Mouse (Mus musculus): ENCODE data around the gene Zfp638. TPM values are rescaled to one million over a fixed set of nuclear protein-coding genes. Genes with fewer than 3 reads are reported as not detected.
A peak's percentile ranks its signal among the peaks of the same experiment; 100 is the strongest.

Zfp638 gene
- polyA plus RNA-seq, 1 experiment from 2014 or later = 49.0 TPM

DNA sequence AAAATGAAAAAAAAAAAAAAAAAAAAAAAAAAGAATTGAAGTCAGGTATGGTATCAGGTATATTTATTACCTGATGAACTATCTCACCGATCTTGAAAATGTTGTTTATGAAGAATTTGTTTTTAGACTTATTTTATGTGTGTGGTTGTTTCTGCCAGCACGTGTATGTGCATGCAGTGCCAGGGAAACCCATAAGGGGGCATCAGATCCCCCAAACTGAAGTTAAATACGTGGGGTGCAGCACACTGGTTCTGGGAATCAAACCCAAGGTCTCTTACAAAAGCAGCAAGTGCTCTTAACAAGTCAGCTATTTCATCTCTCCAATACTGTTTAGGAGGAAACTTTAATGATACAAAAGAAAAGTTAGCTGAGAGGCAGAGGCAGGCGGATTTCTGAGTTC, 137.4 kb downstream of the Zfp638 start:
- Histone ChIP-seq H3K27me3 (ENCODE audit: insufficient read depth, low read length) (no peaks in the 10 kb centered on the region), H3K9ac (ENCODE audit: low read depth, low read length) (no peak overlapping the region), H3K9me3 (replicated peaks; ENCODE audit: low read length) (no peaks in the 10 kb centered on the region), H3K36me3 (ENCODE audit: insufficient read depth, low read length) (no peaks in the 10 kb centered on the region), H3K4me3 (replicated peaks; ENCODE audit: low read depth, low read length) (no peak overlapping the region), H3K4me2 (ENCODE audit: low read length) (no peak overlapping the region), H3K27ac (no peak overlapping the region), H3K4me1 (replicated peaks; ENCODE audit: insufficient read depth, low read length) (0 out of 2 replicates have a peak, but pooled peaks cover 8% of the 10 kb centered on the region)
- DNase-seq (ENCODE audit: low spot score) = no peak
- no peak for TF ChIP-seq CTCF (IDR thresholded peaks at IDR 0.05; ENCODE audit: low read depth)
- 89% methylated on average over 4 of the region's 4 CpGs for WGBS
- no peak for ATAC-seq (replicated peaks; ENCODE audit: low FRiP score, low read depth)

DNA sequence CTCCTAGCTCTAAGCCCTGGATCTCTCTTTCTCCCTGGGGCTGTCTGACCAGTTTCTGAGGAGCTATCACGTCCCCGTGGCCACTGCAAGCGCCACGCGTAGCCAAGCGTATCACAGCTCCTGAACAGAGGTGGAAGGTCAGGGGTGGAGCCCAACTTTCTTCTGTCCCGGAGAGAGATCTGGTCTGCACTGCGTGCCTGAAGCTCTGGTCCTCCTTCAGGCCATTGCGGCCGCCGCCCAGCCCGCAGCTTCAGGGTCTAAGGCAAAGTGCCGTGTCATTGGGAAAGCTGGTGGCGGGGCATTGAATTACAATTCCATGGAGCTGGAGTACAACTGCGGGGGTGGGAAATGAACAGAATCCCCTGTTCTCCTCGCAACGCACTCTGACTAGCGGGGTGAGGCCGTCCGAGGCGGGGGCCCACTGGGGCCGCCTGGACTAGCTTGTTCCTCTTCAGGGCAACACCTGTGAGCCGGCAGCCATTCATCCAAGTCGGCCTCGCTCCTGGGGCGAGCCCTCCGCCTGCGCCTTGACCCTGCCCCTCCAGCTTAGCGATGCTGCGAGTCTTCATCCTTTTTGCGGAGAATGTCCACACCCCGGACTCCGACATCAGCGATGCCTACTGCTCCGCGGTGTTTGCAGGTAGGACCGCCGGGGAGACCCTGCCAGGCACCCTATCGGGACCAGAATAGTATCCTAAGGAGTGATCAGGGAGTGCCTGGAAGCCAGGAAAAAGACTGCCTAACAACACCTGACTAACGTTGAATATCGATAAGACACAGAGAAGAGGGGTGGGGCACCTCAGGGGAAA, 141.7 kb downstream of the Zfp638 start, which contains the start of gene Dysf:
TSS of gene Dysf (plus strand) at position 228 of the 809 bp plus-strand sequence.
- H3K9me3 ChIP-seq (replicated peaks; ENCODE audit: low read length) = no peaks in the 10 kb centered on the region
- TF ChIP-seq CTCF (IDR thresholded peaks at IDR 0.05; ENCODE audit: low read depth) = 0 out of 2 replicates have a peak, but pooled peaks have one; percentile 9
- H3K4me2 ChIP-seq (ENCODE audit: low read length) = peak within 1 kb of the TSS; percentile 84
- H3K4me1 ChIP-seq (replicated peaks; ENCODE audit: insufficient read depth, low read length) = peaks cover 27% of the 10 kb centered on the region
- H3K27me3 ChIP-seq (ENCODE audit: insufficient read depth, low read length) = no peaks in the 10 kb centered on the region
- ATAC-seq (replicated peaks; ENCODE audit: low FRiP score, low read depth) (peak; percentile 66), DNase-seq (ENCODE audit: low spot score) (peak; percentile 73)
- H3K9ac ChIP-seq (ENCODE audit: low read depth, low read length) = peak within 1 kb of the TSS; percentile 45; the same call in 1 of the 2 replicates
- peak within 1 kb of the TSS; percentile 32 for H3K4me3 ChIP-seq (replicated peaks; ENCODE audit: low read depth, low read length)
- 1% methylated on average over 41 of the region's 41 CpGs for WGBS
- no peak within 1 kb of the TSS for H3K27ac ChIP-seq
- H3K36me3 ChIP-seq (ENCODE audit: insufficient read depth, low read length) = no peaks in the 10 kb centered on the region

DNA sequence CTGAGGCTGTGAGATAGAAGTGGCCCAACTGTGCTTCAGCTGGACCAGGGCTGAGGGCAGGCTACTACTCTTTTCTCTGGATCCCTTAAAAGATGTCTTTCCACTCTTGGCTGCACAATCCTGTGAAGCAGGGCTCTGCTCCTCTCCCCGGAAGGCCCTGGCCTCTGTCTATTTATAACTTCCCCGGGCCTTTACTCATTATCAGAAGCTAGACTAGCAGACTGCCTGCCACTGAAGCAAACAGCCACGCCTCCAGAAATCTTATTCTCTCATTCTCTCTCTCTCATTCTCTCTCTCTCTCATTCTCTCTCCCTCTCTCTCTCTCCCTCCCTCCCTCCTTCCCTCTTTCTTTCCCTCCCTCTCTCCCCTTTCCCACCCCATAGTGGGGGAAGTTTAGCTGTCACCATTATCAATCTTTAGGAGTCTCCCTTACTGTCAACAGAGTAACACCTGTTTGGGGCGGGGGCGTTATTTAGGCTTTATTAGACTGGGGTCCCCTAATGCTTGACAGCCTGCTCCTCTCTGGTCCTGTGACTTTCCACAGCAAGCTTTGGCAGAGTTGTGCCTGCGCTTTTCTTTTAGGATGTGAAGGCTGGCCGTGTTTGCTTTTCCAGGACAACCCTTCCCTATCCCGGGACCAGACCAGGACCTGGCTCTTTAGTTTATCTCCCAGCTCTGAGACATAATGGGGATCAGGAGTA, 142.4 kb downstream of the Zfp638 start:
- WGBS = 31% methylated on average over 8 of the region's 8 CpGs
- H3K4me1 ChIP-seq (replicated peaks; ENCODE audit: insufficient read depth, low read length) = peaks cover 27% of the 10 kb centered on the region
- no peak for ATAC-seq (replicated peaks; ENCODE audit: low FRiP score, low read depth)
- TF ChIP-seq CTCF (IDR thresholded peaks at IDR 0.05; ENCODE audit: low read depth) = no peak
- peak overlapping the region; percentile 84 for H3K4me2 ChIP-seq (ENCODE audit: low read length)
- peak overlapping the region; percentile 32 for H3K4me3 ChIP-seq (replicated peaks; ENCODE audit: low read depth, low read length)
- peak overlapping the region; percentile 45; the same call in 1 of the 2 replicates for H3K9ac ChIP-seq (ENCODE audit: low read depth, low read length)
- H3K9me3 ChIP-seq (replicated peaks; ENCODE audit: low read length) = no peaks in the 10 kb centered on the region
- no peaks in the 10 kb centered on the region for H3K27me3 ChIP-seq (ENCODE audit: insufficient read depth, low read length)
- 0 out of 2 replicates have a peak overlapping the region, but pooled peaks have one; percentile 13 for H3K27ac ChIP-seq
- peak; percentile 40 for DNase-seq (ENCODE audit: low spot score)
- H3K36me3 ChIP-seq (ENCODE audit: insufficient read depth, low read length) = no peaks in the 10 kb centered on the region

DNA sequence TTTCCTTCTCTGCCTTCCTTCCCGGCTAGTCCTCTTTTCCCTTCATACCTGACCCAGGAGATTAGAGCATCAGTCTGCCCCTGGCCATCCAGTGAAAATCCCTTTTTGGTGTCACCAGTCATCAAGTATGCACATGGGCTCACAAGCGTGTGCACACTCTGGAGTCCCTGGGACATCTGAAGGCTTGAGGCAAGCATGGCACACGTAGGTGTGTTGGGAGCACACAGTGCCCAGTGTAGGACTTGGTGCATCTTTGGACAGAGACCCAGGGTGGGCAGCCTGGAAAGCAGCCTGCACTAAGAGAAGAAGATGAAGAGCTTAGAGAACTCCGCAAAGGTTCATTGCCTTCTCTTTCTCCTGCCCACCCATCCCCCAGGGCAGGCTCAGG, 143.0 kb downstream of the Zfp638 start:
- Histone ChIP-seq H3K4me2 (ENCODE audit: low read length) (peak overlapping the region; percentile 84; the same call in 1 of the 2 replicates), H3K4me3 (replicated peaks; ENCODE audit: low read depth, low read length) (no peak overlapping the region), H3K36me3 (ENCODE audit: insufficient read depth, low read length) (no peaks in the 10 kb centered on the region), H3K27me3 (ENCODE audit: insufficient read depth, low read length) (no peaks in the 10 kb centered on the region), H3K9me3 (replicated peaks; ENCODE audit: low read length) (no peaks in the 10 kb centered on the region), H3K27ac (0 out of 2 replicates have a peak overlapping the region, but pooled peaks have one; percentile 13), H3K4me1 (replicated peaks; ENCODE audit: insufficient read depth, low read length) (peaks cover 27% of the 10 kb centered on the region), H3K9ac (ENCODE audit: low read depth, low read length) (no peak overlapping the region)
- ATAC-seq (replicated peaks; ENCODE audit: low FRiP score, low read depth) (peak; percentile 40; the same call in 1 of the 2 replicates), DNase-seq (ENCODE audit: low spot score) (no peak)
- WGBS = 44% methylated on average over 4 of the region's 4 CpGs
- no peak for TF ChIP-seq CTCF (IDR thresholded peaks at IDR 0.05; ENCODE audit: low read depth)

DNA sequence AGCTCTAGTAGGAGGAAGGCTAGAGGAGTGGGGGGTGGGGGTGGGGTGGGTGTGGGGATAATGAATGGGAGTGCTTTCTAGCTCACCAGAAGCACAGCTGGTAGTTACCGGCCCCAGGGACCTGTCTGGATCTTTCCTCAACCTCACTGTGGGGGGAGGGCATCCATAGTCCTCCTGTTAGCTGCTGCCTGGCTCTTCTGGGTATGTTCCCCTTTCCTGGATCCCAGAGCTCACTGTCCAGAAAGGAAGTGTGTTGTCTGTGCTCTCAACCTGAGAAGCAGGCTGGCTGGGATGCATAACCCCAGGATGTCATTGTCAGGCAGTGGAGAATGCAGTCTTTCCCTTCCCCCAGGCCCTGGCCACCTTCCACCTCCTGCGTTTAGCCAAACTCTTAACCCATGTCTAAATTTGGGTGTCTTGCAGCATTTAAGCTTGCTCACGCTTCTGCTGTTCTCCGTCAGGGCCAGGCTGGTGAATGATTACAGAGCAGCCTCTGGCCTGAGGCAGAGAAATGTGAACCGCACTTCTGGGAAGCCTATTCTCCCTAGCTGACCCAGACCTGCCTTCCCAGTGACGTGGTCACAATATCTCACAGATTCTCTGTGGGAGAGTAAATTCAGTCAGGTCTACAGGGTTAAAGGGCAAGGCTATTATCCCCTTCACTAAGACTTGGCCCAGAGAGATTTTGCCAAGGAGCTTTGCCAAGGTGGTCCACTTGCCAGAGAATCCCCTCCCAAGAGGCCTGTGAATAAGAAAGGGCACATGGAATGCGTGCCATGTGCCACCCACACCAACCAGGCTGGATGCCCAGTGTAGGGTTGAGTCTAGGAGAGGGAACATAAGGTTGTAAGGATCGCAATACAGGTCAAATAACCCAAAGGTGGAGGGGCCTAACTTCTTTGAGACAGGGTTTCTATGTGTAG, 143.7 kb downstream of the Zfp638 start:
- Histone ChIP-seq H3K4me2 (ENCODE audit: low read length) (peak overlapping the region; percentile 84; the same call in 1 of the 2 replicates), H3K36me3 (ENCODE audit: insufficient read depth, low read length) (no peaks in the 10 kb centered on the region), H3K9ac (ENCODE audit: low read depth, low read length) (no peak overlapping the region), H3K27me3 (ENCODE audit: insufficient read depth, low read length) (no peaks in the 10 kb centered on the region), H3K27ac (no peak overlapping the region), H3K4me1 (replicated peaks; ENCODE audit: insufficient read depth, low read length) (peaks cover 30% of the 10 kb centered on the region), H3K4me3 (replicated peaks; ENCODE audit: low read depth, low read length) (no peak overlapping the region), H3K9me3 (replicated peaks; ENCODE audit: low read length) (no peaks in the 10 kb centered on the region)
- no peak for TF ChIP-seq CTCF (IDR thresholded peaks at IDR 0.05; ENCODE audit: low read depth)
- 33% methylated on average over 8 of the region's 8 CpGs for WGBS
- ATAC-seq (replicated peaks; ENCODE audit: low FRiP score, low read depth) (peak; percentile 66), DNase-seq (ENCODE audit: low spot score) (peak; percentile 38)
